Mouse (Mus musculus) megakaryocyte, embryonic 14.5 days (primary cell): Measurements from ENCODE around the gene Rai14. TPM values are rescaled to one million over a fixed set of nuclear protein-coding genes. Genes with fewer than 3 reads are reported as not detected.
"Not testable (repeated sequence)": the region's sequence is repeated elsewhere in the genome, so short reads cannot be mapped to it uniquely, and the experiment has no call there.

Source experiments
- H3K27me3 ChIP-seq: replicated peaks from 2 replicates; pipeline ENCODE3; 2012; ENCODE audit warnings: inconsistent platforms
- H3K36me3 ChIP-seq: replicated peaks from 2 replicates; pipeline ENCODE3; 2012; ENCODE audit warnings: low read length, inconsistent platforms, mixed read lengths
- H3K4me1 ChIP-seq: 2 replicates; pipeline ENCODE4 v1.6.1; 2012; ENCODE audit warnings: inconsistent platforms
- H3K4me3 ChIP-seq: replicated peaks from 2 replicates; pipeline ENCODE3; 2012; ENCODE audit warnings: moderate library complexity, mild to moderate bottlenecking, inconsistent platforms
- H3K9me3 ChIP-seq: 2 replicates; pipeline ENCODE4 v1.6.1; 2012; ENCODE audit warnings: inconsistent platforms
- FLI1 ChIP-seq: IDR thresholded peaks from 2 replicates; pipeline ENCODE4 v1.6.1; 2012; ENCODE audit warnings: low read length, inconsistent platforms, mixed read lengths
- GATA1 ChIP-seq: IDR thresholded peaks from 3 replicates; pipeline ENCODE4 v1.6.1; 2012; ENCODE audit warnings: mixed read lengths, low read length, inconsistent platforms, borderline replicate concordance
- polyA plus RNA-seq: library from polyadenylated mRNA; stranded (reverse); fragments of >175 nt; gene quantifications from 2 replicates; pipeline ENCODE4 v1.2.3, GENCODE M21; 2012; ENCODE audit warnings: low replicate concordance; ENCODE audit not compliant: insufficient read depth

The Rai14 gene
- polyA plus RNA-seq, 1 experiment, result 2.1 TPM

DNA sequence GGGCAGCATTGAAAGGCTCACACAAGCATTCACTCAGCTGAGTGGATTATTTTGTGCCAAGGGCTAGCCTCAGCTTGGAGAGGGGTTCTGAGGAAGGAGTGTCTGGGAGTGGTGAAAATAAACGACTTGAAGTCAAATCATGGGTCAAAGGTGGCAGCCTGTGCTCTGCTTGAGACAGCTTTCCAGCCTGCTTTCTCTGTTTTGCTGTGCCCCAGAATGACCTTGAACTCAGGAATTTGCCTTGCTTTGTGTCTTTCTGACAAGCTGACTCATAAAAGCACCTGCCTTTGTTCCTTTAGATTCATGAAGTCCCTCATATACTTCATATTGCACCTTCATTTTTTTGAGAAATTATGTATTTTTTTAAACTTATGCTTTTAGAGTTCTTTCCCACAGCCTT lies 150.2 kb downstream of the Rai14 start:
- Histone ChIP-seq H3K4me3 (no peak overlapping the region), H3K27me3 (no peaks in the 10 kb centered on the region), H3K4me1 (no peaks in the 10 kb centered on the region), H3K9me3 (no peaks in the 10 kb centered on the region), H3K36me3 (peaks cover 19% of the 10 kb centered on the region)
- no peak for TF ChIP-seq FLI1
- TF ChIP-seq GATA1, result no peak

DNA sequence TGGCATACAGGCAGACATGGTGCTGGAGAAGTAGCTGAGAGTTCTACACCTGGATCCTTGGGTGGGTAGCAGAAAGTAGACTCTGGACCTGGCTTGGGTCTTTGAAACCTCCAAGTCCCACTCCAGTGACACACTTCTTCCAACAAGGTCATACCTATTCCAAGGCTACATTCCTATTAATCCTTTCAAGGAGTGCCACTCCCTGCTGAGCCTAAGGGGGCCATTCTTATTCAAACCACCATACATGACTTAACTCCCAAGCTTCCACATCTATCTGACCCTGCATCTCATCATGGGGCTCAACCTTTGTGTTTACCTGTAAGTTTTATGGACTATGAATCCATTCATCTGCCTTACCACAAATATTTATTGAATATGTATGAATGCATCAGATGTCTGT lies 152.1 kb downstream of the Rai14 start:
- no peaks in the 10 kb centered on the region for H3K4me1 ChIP-seq
- peaks cover 2% of the 10 kb centered on the region for H3K36me3 ChIP-seq
- TF ChIP-seq GATA1, result no peak
- no peak for TF ChIP-seq FLI1
- H3K9me3 ChIP-seq, result 0 out of 2 replicates have a peak, but pooled peaks cover 5% of the 10 kb centered on the region
- H3K27me3 ChIP-seq, result peaks cover 2% of the 10 kb centered on the region
- H3K4me3 ChIP-seq, result no peak overlapping the region

DNA sequence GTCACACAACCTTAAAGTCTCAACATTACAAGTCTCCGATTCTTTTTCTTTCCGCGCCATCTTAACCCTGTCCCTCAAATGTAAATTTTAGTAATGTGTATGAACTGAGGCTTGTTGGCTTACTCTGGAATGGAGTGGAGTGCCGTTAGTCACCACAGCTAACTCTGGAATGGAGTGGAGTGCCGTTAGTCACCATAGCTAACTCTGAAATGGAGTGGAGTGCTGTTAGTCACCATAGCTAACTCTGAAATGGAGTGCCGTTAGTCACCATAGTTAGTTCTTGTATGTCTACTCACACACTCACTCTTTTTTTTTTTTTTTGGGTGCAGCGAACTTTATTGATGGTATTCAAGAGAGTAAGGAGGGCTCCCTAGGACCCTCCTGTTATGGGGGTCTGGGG lies 154.4 kb downstream of the Rai14 start:
- peaks cover 2% of the 10 kb centered on the region for H3K27me3 ChIP-seq
- H3K9me3 ChIP-seq, result 0 out of 2 replicates have a peak, but pooled peaks cover 5% of the 10 kb centered on the region
- TF ChIP-seq GATA1, result no peak
- TF ChIP-seq FLI1, result no peak
- H3K4me1 ChIP-seq, result no peaks in the 10 kb centered on the region
- H3K36me3 ChIP-seq, result no peaks in the 10 kb centered on the region
- no peak overlapping the region for H3K4me3 ChIP-seq

- no peak for TF ChIP-seq FLI1
- TF ChIP-seq GATA1, result no peak
- H3K36me3 ChIP-seq, result no peaks in the 10 kb centered on the region
- peaks cover 2% of the 10 kb centered on the region for H3K27me3 ChIP-seq
- H3K4me3 ChIP-seq, result no peak within 1 kb of the TSS
- no peaks in the 10 kb centered on the region for H3K4me1 ChIP-seq
- H3K9me3 ChIP-seq, result 0 out of 2 replicates have a peak, but pooled peaks cover 5% of the 10 kb centered on the region
Observed at GRCm38 (mm10) chr15:10558465-10558864, 156.0 kb downstream of the Rai14 start, which contains the start of gene Ttc23l. Ttc23l (minus strand) TSS chr15:10558668.

- no peaks in the 10 kb centered on the region for H3K36me3 ChIP-seq
- no peak overlapping the region for H3K4me3 ChIP-seq
- peaks cover 2% of the 10 kb centered on the region for H3K27me3 ChIP-seq
- H3K4me1 ChIP-seq, result no peaks in the 10 kb centered on the region
- no peak for TF ChIP-seq FLI1
- H3K9me3 ChIP-seq, result 0 out of 2 replicates have a peak, but pooled peaks cover 5% of the 10 kb centered on the region
Observed at GRCm38 (mm10) chr15:10554336-10554735, 160.1 kb downstream of the Rai14 start.

DNA sequence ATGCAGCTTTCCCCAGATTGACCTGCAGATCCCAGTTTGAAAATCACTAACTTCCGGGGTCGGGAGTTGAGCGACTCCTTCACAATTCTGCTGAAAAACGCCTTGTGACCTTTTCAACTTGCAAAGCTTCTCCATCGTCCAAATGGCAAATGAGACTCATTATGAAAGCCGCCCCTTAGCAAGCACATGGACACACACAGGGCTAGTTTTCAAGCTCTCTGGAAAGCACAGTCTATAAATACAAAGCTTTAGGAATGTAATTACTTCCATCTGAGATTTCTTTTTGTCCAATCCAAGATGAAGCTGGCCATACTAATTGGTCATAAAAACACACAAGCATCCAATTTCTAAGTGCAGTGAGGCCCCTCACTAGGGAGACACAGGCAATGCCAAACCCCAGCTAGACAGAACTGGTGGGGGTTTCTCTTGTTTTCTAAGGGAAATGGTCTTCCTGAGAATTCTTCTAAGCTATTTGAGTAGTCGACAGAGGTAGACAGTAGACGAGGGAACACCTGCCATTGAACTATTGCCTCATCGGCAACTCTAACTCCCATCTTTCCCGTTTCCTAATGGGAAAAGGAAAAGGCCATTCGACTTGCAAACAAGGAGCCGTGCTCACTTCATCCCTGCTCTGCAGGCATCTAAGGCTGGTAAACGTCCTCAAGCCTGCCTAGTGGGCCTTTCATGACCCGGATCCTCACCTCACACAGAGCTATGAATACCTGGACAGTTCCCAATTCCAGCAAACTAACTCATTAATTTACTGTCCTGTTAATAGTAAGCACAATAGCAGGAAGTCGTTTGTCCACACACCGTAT lies 173.9 kb downstream of the Rai14 start:
- H3K4me3 ChIP-seq, result no peak overlapping the region
- H3K27me3 ChIP-seq, result no peaks in the 10 kb centered on the region
- H3K4me1 ChIP-seq, result no peaks in the 10 kb centered on the region
- no peaks in the 10 kb centered on the region for H3K36me3 ChIP-seq
- TF ChIP-seq GATA1 (no peak), FLI1 (no peak)
- H3K9me3 ChIP-seq, result no peaks in the 10 kb centered on the region

GRCm38 (mm10) chr15:10535969-10536368 lies 178.5 kb downstream of the Rai14 start:
- Histone ChIP-seq H3K27me3 (no peaks in the 10 kb centered on the region), H3K4me3 (no peak overlapping the region), H3K9me3 (no peaks in the 10 kb centered on the region), H3K4me1 (no peaks in the 10 kb centered on the region), H3K36me3 (no peaks in the 10 kb centered on the region)
- TF ChIP-seq FLI1 (no peak), GATA1 (no peak)

- no peak overlapping the region for H3K4me3 ChIP-seq
- no peaks in the 10 kb centered on the region for H3K36me3 ChIP-seq
- TF ChIP-seq FLI1 (no peak), GATA1 (no peak)
- no peaks in the 10 kb centered on the region for H3K4me1 ChIP-seq
- no peaks in the 10 kb centered on the region for H3K9me3 ChIP-seq
- H3K27me3 ChIP-seq, result no peaks in the 10 kb centered on the region
Observed at GRCm38 (mm10) chr15:10534591-10534990, 179.8 kb downstream of the Rai14 start.

DNA sequence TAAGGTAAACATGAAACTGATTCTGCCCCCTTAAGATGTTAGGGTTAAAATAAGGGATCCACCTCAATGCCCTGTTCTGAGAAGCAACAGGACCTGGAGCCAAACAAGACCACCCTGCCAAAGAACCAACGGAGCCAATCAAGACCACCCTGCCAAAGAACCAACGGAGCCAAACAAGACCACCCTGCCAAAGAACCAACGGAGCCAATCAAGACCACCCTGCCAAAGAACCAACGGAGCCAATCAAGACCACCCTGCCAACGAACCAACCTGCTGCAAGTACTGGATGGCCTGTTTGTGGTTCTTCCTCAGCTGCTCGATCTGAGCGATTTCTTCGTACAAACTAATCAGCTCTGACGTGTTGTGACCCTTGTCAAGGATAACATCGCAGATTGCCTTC lies 181.1 kb downstream of the Rai14 start:
- not testable (repeated sequence) for H3K4me3 ChIP-seq, H3K9me3 ChIP-seq, H3K36me3 ChIP-seq, H3K27me3 ChIP-seq, H3K4me1 ChIP-seq

DNA sequence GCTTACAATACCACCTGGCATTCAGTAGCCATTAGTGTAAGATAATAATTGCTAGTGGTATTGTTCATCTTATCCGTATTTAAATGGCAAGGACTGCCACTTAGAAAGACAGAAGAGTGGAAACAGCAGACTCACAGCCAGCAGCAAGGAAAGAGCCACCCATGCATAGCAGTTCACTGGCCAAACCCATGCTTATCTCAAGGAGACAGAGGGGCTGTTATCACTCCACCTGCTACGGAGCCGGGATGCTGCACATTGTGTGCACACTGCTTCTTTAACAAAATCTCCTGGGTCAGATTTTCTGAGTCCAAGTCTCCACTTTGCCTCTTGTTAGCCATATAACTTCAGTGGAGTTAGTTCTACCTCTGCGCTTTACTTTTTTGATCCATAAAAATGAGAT lies 183.1 kb downstream of the Rai14 start:
- Histone ChIP-seq H3K9me3 (no peaks in the 10 kb centered on the region), H3K4me1 (no peaks in the 10 kb centered on the region), H3K4me3 (no peak overlapping the region), H3K36me3 (no peaks in the 10 kb centered on the region), H3K27me3 (peaks cover 3% of the 10 kb centered on the region)
- TF ChIP-seq FLI1, result no peak
- TF ChIP-seq GATA1, result no peak
